Mouse (Mus musculus): Measurements from ENCODE around the gene Atp5g3.
"Not testable (repeated sequence)": the region's sequence is repeated elsewhere in the genome, so short reads cannot be mapped to it uniquely, and the experiment has no call there.

The Atp5g3 gene

GRCm38 (mm10) chr2:73911175-73911700 lies at the start of gene Atp5g3:
Atp5g3 (minus strand) TSS chr2:73911326.
- DNase-seq: peak; percentile 95

GRCm38 (mm10) chr2:73958342-73958741 lies 47.2 kb upstream of the Atp5g3 start:
- DNase-seq: no peak

GRCm38 (mm10) chr2:73953612-73954011 lies 42.5 kb upstream of the Atp5g3 start:
- no peak for DNase-seq

GRCm38 (mm10) chr2:73952597-73953219 lies 41.6 kb upstream of the Atp5g3 start:
- no peak for DNase-seq

GRCm38 (mm10) chr2:73947360-73947759 lies 36.2 kb upstream of the Atp5g3 start:
- no peak for DNase-seq

- no peak for DNase-seq
Observed at GRCm38 (mm10) chr2:73943735-73944134, 32.6 kb upstream of the Atp5g3 start.

- no peak for DNase-seq
Observed at GRCm38 (mm10) chr2:73942844-73943243, 31.7 kb upstream of the Atp5g3 start.

- DNase-seq: no peak
Observed at GRCm38 (mm10) chr2:73941281-73941680, 30.2 kb upstream of the Atp5g3 start.

GRCm38 (mm10) chr2:73940471-73940870 lies 29.3 kb upstream of the Atp5g3 start:
- DNase-seq: no peak

- DNase-seq: no peak
Observed at GRCm38 (mm10) chr2:73938896-73939295, 27.8 kb upstream of the Atp5g3 start.

GRCm38 (mm10) chr2:73932676-73933313 lies 21.7 kb upstream of the Atp5g3 start:
- peak; percentile 95 to 97 for DNase-seq

- no peak for DNase-seq
Observed at GRCm38 (mm10) chr2:73927711-73928110, 16.6 kb upstream of the Atp5g3 start.

GRCm38 (mm10) chr2:73925539-73925938 lies 14.4 kb upstream of the Atp5g3 start:
- peak in 1 of 2 experiments; percentile 24 for DNase-seq

- peak; percentile 92 to 97 for DNase-seq
Observed at GRCm38 (mm10) chr2:73925089-73925488, 14.0 kb upstream of the Atp5g3 start.

GRCm38 (mm10) chr2:73919642-73920041 lies 8.5 kb upstream of the Atp5g3 start:
- no peak for DNase-seq

- no peak for DNase-seq
Observed at GRCm38 (mm10) chr2:73912264-73912663, 1.1 kb upstream of the Atp5g3 start.

GRCm38 (mm10) chr2:73910571-73911174 lies 453 bp downstream of the Atp5g3 start:
- DNase-seq: peak; percentile 68 to 78

- DNase-seq: no peak
Observed at GRCm38 (mm10) chr2:73909116-73909515, 2.0 kb downstream of the Atp5g3 start.

- DNase-seq: not testable (repeated sequence)
Observed at GRCm38 (mm10) chr2:73904679-73905078, 6.4 kb downstream of the Atp5g3 start.

GRCm38 (mm10) chr2:73903536-73903935 lies 7.6 kb downstream of the Atp5g3 start:
- DNase-seq: no peak

GRCm38 (mm10) chr2:73902328-73902727 lies 8.8 kb downstream of the Atp5g3 start:
- not testable (repeated sequence) for DNase-seq

GRCm38 (mm10) chr2:73901169-73901568 lies 10.0 kb downstream of the Atp5g3 start:
- no peak for DNase-seq

- no peak for DNase-seq
Observed at GRCm38 (mm10) chr2:73900364-73900763, 10.8 kb downstream of the Atp5g3 start.

GRCm38 (mm10) chr2:73896919-73897318 lies 14.2 kb downstream of the Atp5g3 start:
- DNase-seq: not testable (repeated sequence)
